In the genomic region with DNA sequence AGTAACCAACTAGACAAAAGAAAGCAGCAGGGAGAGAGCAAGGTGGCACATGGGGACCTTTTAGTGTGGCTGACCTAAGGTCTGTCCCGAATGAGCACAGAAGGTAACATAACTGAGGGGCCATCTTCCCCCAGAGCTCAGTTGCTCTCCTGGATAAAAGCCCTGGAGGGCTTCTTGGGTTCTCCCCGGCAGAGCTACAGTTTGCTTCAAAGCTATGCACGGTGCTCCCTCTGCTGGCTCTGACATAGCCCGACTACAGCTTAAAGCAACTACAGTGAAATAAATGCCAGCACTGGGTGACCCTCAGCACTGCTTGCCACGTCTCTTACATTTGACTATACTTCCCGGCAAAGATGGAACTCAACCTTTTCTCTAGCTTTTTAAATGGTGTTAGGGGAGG, we compare ENCODE assay signal across 9 mouse cellular contexts. TPM values are rescaled to one million over a fixed set of nuclear protein-coding genes. Genes with fewer than 3 reads are reported as not detected.
DNase-seq lines count a peak whose midpoint lies in the region; ATAC-seq and TF ChIP-seq lines count a peak whose summit lies in the region.
"Had no signal": no experiment of that assay in that cellular context is flagged by ENCODE, and none has a peak within 500 bp of the region (broad histone marks: within the 10 kb centered on the region; RNA-seq: fewer than 3 reads in every experiment).

No protein-coding gene starts in this region.

- peak; percentile 67 for TF ChIP-seq CTCF in cerebellum, adult 2 months (IDR thresholded peaks at IDR 0.05; ENCODE audit: borderline replicate concordance, insufficient read depth, low read depth, low read length)
- TF ChIP-seq CTCF in forebrain, postnatal 0 days (IDR thresholded peaks at IDR 0.05; ENCODE audit: low read depth): peak; percentile 90
- peak; percentile 84 for TF ChIP-seq CTCF in intestine, postnatal 0 days (IDR thresholded peaks at IDR 0.05; ENCODE audit: low read depth)

- no peaks in the 10 kb centered on the region for H3K9me3 ChIP-seq in liver, embryonic 12.5 days (replicated peaks)
- no peaks in the 10 kb centered on the region for H3K9me3 ChIP-seq in forebrain, postnatal 0 days (ENCODE audit: low read length)
- no peaks in the 10 kb centered on the region for H3K9me3 ChIP-seq in intestine, postnatal 0 days (ENCODE audit: control insufficient read depth)
- H3K9me3 ChIP-seq in midbrain, embryonic 14.5 days (ENCODE audit: control insufficient read depth, low read length): no peaks in the 10 kb centered on the region

- ATAC-seq in liver, embryonic 12.5 days: no peak
- peak; percentile 95 for ATAC-seq in forebrain, postnatal 0 days
- no peak for ATAC-seq in intestine, postnatal 0 days
- ATAC-seq in midbrain, embryonic 14.5 days (ENCODE audit: low FRiP score, low TSS enrichment): peak; percentile 57; the same call in 1 of the 2 replicates

- no peak overlapping the region for H3K4me2 ChIP-seq in liver, embryonic 12.5 days
- no peak overlapping the region for H3K4me2 ChIP-seq in forebrain, postnatal 0 days (ENCODE audit: low read depth)
- H3K4me2 ChIP-seq in intestine, postnatal 0 days (replicated peaks; ENCODE audit: low read depth): no peak overlapping the region
- no peak overlapping the region for H3K4me2 ChIP-seq in midbrain, embryonic 14.5 days (ENCODE audit: low read length)

- no peaks in the 10 kb centered on the region for H3K27me3 ChIP-seq in liver, embryonic 12.5 days (replicated peaks)
- no peaks in the 10 kb centered on the region; the same call in 1 of the 2 replicates for H3K27me3 ChIP-seq in cerebellum, adult 2 months (ENCODE audit: control insufficient read depth, insufficient read depth, low read length)
- no peaks in the 10 kb centered on the region for H3K27me3 ChIP-seq in forebrain, postnatal 0 days (ENCODE audit: insufficient read depth, low read length)
- H3K27me3 ChIP-seq in intestine, postnatal 0 days (replicated peaks; ENCODE audit: control insufficient read depth, insufficient read depth, low read length): 0 out of 2 replicates have a peak, but pooled peaks cover 5% of the 10 kb centered on the region
- peaks cover 4% of the 10 kb centered on the region; the same call in 1 of the 2 replicates for H3K27me3 ChIP-seq in midbrain, embryonic 14.5 days (ENCODE audit: control insufficient read depth, insufficient read depth, low read length)

- no peaks in the 10 kb centered on the region for H3K36me3 ChIP-seq in liver, embryonic 12.5 days
- H3K36me3 ChIP-seq in forebrain, postnatal 0 days (ENCODE audit: insufficient read depth): no peaks in the 10 kb centered on the region
- H3K36me3 ChIP-seq in intestine, postnatal 0 days (ENCODE audit: control insufficient read depth, insufficient read depth): no peaks in the 10 kb centered on the region
- H3K36me3 ChIP-seq in midbrain, embryonic 14.5 days (ENCODE audit: control insufficient read depth, insufficient read depth, low read length): no peaks in the 10 kb centered on the region

- H3K4me3 ChIP-seq in liver, embryonic 12.5 days: no peak overlapping the region
- H3K4me3 ChIP-seq in cerebellum, adult 2 months (replicated peaks; ENCODE audit: insufficient read depth, low read depth, low read length): no peak overlapping the region
- no peak overlapping the region for H3K4me3 ChIP-seq in forebrain, postnatal 0 days (ENCODE audit: low read depth, low read length)
- no peak overlapping the region for H3K4me3 ChIP-seq in intestine, postnatal 0 days (ENCODE audit: low read depth, low read length)
- H3K4me3 ChIP-seq in midbrain, embryonic 14.5 days (replicated peaks; ENCODE audit: low read depth, low read length): no peak overlapping the region

- H3K27ac ChIP-seq in liver, embryonic 12.5 days: no peak overlapping the region
- no peak overlapping the region for H3K27ac ChIP-seq in cerebellum, adult 2 months (ENCODE audit: insufficient read depth, low read length)
- no peak overlapping the region for H3K27ac ChIP-seq in forebrain, postnatal 0 days (ENCODE audit: low read depth, low read length)
- no peak overlapping the region for H3K27ac ChIP-seq in intestine, postnatal 0 days (ENCODE audit: low read depth, low read length)
- no peak overlapping the region for H3K27ac ChIP-seq in midbrain, embryonic 14.5 days (replicated peaks; ENCODE audit: low read depth, low read length)

- peak; percentile 48 for DNase-seq in liver
- DNase-seq in cerebellum, adult 2 months: peak; percentile 29 to 40
- peak; percentile 89 for DNase-seq in forebrain, postnatal 0 days
- peak; percentile 48 to 57 for DNase-seq in left cerebral cortex, postnatal 36 days (ENCODE audit: low spot score in 2 of 2)
- peak; percentile 92 for DNase-seq in midbrain, embryonic 14.5 days
- peak; percentile 64 for DNase-seq in testis, postnatal 10 days (ENCODE audit: low spot score)

- H3K4me1 ChIP-seq in liver, embryonic 12.5 days: no peaks in the 10 kb centered on the region
- no peaks in the 10 kb centered on the region for H3K4me1 ChIP-seq in cerebellum, adult 2 months (ENCODE audit: control insufficient read depth, insufficient read depth, low read length)
- no peaks in the 10 kb centered on the region for H3K4me1 ChIP-seq in forebrain, postnatal 0 days (ENCODE audit: insufficient read depth)
- H3K4me1 ChIP-seq in intestine, postnatal 0 days (replicated peaks; ENCODE audit: control insufficient read depth, insufficient read depth, low read length): no peaks in the 10 kb centered on the region
- no peaks in the 10 kb centered on the region for H3K4me1 ChIP-seq in midbrain, embryonic 14.5 days (ENCODE audit: control insufficient read depth, insufficient read depth, low read length)

- H3K9ac ChIP-seq in liver, embryonic 12.5 days: no peak overlapping the region
- H3K9ac ChIP-seq in forebrain, postnatal 0 days: no peak overlapping the region
- no peak overlapping the region for H3K9ac ChIP-seq in intestine, postnatal 0 days (ENCODE audit: low read depth, low read length)
- no peak overlapping the region for H3K9ac ChIP-seq in midbrain, embryonic 14.5 days (replicated peaks; ENCODE audit: low read length)

- no peak for TF ChIP-seq POLR2A in cerebellum, adult 2 months (IDR thresholded peaks at IDR 0.05; ENCODE audit: borderline replicate concordance, insufficient read depth, low read length)

- intact Hi-C loops in left cerebral cortex, postnatal 36 days (cut with DNase I): loop anchor here (1.0 kb wide), 1 partner anchor 698 kb away; no protein-coding TSS in a partner anchor

- WGBS in liver, embryonic 12.5 days (ENCODE audit: insufficient replicate concordance): 13% methylated on average over 6 of the region's 6 CpGs
- WGBS in cerebellum, adult 2 months: 5% methylated on average over 6 of the region's 6 CpGs
- WGBS in forebrain, postnatal 0 days: 7% methylated on average over 6 of the region's 6 CpGs
- WGBS in intestine, postnatal 0 days: 13% methylated on average over 6 of the region's 6 CpGs
- 13% methylated on average over 6 of the region's 6 CpGs for WGBS in midbrain, embryonic 14.5 days

RNA-seq across cellular contexts. Expression of a gene that starts 6.0 kb away (rescaled TPM):
- not detected in 2 replicates for polyA plus RNA-seq in liver, embryonic 12.5 days (2016; fragmentation: Nextera tagmentation; extraction: Ambion mirVana)
- polyA plus RNA-seq in cerebellum, adult 2 months (2012; rRNA removed): 0.84 TPM in 1 of 2 replicates, not detected in the other
- total RNA-seq in forebrain, postnatal 0 days (2014; rRNA removed): 0.52 and 1.5 TPM in 2 replicates
- 0.73 and 1.2 TPM in 2 replicates for polyA plus RNA-seq in forebrain, postnatal 0 days (2015; fragmentation: Nextera tagmentation; extraction: Ambion mirVana)
- 0.31 TPM in 1 of 2 replicates, not detected in the other for polyA plus RNA-seq in intestine, postnatal 0 days (2015; fragmentation: Nextera tagmentation; extraction: Ambion mirVana)
- under 1 TPM; 0.75 to 0.76 TPM for total RNA-seq in left cerebral cortex, postnatal 36 days (2021)
- polyA plus RNA-seq in midbrain, embryonic 14.5 days (2014; fragmentation: Nextera tagmentation; extraction: Ambion mirVana): 0.50 and 0.68 TPM in 2 replicates
- total RNA-seq: neutrophil, adult 5-6 weeks had no signal

Comparison
In these comparisons a context has a peak if more than half of its experiments do, and no peak if none do; other contexts are left out.
1. DNase-seq: peak in every context shown above with its lines; median percentile 92 in midbrain, embryonic 14.5 days; 89 in forebrain, postnatal 0 days; 64 in testis, postnatal 10 days; 52 in left cerebral cortex, postnatal 36 days; 48 in liver; 34 in cerebellum, adult 2 months.
2. ATAC-seq: peak in forebrain, postnatal 0 days (single experiment) and midbrain, embryonic 14.5 days (single experiment); none in liver, embryonic 12.5 days (single experiment) and intestine, postnatal 0 days (single experiment).
3. Peak in every context shown above with its lines, with median percentiles within 50 percentile points of each other: CTCF ChIP-seq.